Mouse (Mus musculus) cortical plate, adult 2 months (tissue): Measurements from ENCODE around the gene Tmem88.

Experiments used
- CTCF ChIP-seq: fragments of 200-500 bp; IDR thresholded peaks from 2 replicates; pipeline ENCODE4 v1.5.1; 2011; ENCODE audit warnings: mild to moderate bottlenecking, control low read depth, low read length; ENCODE audit not compliant: insufficient read depth; ENCODE audit errors: extremely low read depth
- POLR2A ChIP-seq: fragments of 200-500 bp; IDR thresholded peaks from 2 replicates; pipeline ENCODE4 v1.6.1; 2011; ENCODE audit warnings: mild to moderate bottlenecking, low read length, control low read depth; ENCODE audit not compliant: insufficient read depth; ENCODE audit errors: extremely low read depth

- no peak for TF ChIP-seq CTCF
- no peak for TF ChIP-seq POLR2A
These were observed 24.6 kb downstream of the Tmem88 start for GRCm38 (mm10) chr11:69373223-69373965.
